Mouse (Mus musculus) heart, adult 9 months (tissue): ENCODE results near the gene Ulk4.

Experiments used
- DNase-seq, 2 experiments: peaks; one replicate each; pipeline ENCODE4 v3.0.0; 2022; ENCODE audit warnings: low spot score in 2 of 2

Ulk4 gene

GRCm38 (mm10) chr9:120983849-120984248 is 293.1 kb downstream of the Ulk4 start:
- no peak for DNase-seq

- DNase-seq = no peak
These were observed 295.2 kb downstream of the Ulk4 start for GRCm38 (mm10) chr9:120981777-120982176.

DNA sequence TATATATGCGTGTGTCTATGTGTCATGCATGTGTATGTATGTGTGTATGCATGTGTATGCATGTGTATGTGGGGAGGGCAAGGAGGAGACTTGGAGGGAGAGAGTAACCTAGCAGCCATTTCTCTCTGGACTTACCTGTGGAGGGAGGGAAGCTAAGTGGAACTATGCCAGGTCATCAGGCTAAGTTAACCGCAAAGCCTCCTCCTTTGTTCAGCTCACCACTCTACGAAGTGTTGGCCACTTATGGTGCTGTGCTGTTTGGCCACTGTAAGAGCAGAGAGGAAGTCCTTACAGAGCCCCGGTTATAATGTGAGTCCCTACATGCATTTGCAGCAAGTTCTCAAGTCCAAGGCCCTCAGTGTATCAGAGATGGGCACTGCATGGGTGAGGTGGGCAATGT is 300.1 kb downstream of the Ulk4 start:
- no peak for DNase-seq

DNA sequence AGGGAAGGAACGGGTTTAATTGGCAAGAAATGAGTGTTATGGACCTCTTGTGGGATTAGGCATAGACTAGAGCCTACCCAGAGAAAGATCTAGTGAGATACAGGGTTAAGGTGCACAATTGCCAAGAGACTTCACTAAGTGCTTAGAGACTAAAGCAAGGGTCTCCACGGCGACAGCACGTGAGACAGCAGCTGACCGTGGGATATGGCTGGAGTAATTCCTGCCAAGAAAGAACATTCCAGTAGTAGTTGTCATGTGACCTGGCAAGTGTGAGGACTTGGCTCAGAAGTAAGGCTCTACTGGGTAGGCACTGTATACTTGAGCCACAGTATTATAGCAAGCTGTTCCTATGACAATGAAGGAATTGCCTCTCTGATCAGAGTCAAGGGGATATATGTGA is 300.8 kb downstream of the Ulk4 start:
- DNase-seq = peak; percentile 56 to 57

DNA sequence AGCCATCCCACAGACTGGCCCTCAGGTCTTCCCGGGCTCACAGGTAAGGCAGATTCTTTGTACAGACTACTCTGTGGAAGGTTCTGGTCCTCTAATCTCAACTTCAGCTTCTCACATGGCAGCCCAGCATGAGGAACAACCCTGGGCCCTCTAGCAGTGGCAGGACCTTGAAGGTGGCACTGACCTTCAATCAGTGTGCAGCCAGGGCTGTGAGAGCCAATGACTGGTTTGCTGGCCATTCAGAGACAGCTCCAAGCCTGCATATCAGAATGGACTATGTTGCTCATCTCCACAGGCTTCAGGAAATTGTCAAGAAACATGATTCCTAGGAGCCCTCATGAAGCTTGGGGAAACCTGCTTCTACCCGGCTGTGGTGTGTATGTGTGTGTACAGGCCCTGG is 302.8 kb downstream of the Ulk4 start:
- no peak for DNase-seq

DNA sequence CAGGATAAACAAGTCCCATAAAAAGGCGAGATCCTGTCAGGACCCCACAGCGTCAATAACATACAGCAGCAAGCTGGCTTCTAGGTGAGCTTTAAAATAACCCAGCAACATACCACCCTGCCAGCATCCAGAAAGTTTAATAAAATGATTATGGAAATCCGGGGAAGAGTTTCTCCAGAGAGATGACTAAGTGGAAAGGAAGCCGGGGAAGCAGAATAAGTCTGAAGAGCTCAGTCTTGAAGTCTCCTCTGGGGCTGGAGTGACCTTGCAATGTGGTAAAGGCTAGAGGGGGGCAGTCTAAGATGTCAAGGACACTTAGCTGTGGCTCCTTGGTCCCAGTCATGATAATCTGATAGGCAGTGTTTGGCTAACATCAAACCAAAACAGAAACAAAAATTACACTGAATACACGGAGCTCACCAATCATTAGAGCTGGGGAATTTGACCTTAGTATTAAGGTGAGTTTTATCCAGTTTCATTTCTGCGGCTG is 303.9 kb downstream of the Ulk4 start:
- no peak for DNase-seq

GRCm38 (mm10) chr9:120965007-120965406 is 312.0 kb downstream of the Ulk4 start:
- no peak for DNase-seq

DNA sequence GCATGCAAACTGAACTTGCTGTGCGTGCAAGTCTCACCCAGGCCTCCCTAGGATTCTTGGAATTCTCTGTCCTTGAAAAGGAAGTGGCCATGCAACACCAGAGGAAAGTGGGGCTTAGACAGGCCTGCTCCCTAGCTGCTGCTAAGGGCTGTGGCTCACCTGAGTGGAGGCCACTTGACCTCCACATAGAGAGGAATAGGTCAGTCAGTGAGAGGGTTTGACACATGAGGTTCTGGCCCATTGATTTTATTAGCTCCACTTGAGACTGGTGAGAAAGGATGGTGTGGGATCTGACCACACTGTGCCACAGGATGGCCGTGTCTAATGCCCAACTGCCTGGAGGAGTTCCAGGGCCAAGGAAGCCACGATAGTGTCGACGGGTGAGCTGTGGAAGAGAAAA is 312.8 kb downstream of the Ulk4 start:
- DNase-seq = no peak

GRCm38 (mm10) chr9:120963720-120964119 is 313.3 kb downstream of the Ulk4 start:
- DNase-seq = no peak

- DNase-seq = no peak
These were observed 313.9 kb downstream of the Ulk4 start for GRCm38 (mm10) chr9:120963104-120963503.

DNA sequence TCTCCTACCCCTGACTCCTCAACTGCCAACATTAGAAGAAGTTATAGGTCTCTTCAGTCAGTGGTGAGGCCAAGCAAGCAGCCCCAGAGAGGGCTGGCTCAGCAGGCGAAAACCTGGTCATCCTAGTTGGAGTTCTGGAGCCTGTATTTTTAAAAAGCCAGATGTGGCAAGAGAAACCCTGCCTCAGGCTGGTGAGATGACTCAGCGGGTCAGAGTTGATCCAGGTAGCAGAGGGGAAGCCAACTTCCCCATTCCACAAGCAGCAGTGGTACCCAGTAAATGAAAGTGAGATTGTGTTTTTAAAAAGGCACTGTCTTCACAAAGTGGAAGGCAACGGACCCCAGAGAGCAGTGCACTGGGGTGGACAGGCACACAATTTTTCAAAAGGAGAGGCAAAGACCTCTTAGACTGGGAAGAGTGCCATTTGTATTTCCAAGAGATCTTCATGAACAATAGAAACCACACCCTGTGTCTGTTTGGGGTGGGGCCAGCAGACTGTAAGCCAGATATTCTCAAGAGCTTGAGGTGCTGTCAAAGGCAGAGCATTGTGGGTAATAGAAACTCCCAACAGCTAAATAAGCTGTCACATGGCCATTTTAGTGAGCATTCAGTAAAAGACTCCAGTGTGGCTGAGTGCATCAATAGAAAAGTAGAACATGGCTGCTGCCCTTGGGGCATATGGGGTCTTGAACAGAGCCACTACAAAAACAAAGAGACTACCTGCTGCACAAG is 314.9 kb downstream of the Ulk4 start:
- peak; percentile 62 to 63 for DNase-seq

GRCm38 (mm10) chr9:120961466-120961865 is 315.5 kb downstream of the Ulk4 start:
- no peak for DNase-seq

DNA sequence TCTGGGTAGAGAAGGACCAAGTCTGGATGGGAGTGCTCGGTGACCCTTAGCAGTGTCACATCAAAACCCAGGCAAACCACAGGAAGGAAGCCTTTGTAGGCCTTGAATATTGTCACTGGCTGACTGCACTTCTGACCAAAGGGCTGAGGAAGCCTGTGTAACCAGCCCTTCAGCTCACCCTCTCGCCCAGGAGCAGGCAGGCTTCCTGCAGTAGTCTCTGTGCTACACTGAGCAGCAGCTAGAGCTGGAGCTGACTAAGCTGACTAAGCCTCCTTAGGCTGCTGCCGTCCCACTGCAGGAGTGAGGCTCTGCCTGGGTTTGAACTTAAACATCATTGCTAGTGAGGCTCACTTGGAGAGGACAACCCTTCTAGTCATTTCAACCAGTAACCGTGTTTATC is 316.4 kb downstream of the Ulk4 start:
- no peak for DNase-seq

DNA sequence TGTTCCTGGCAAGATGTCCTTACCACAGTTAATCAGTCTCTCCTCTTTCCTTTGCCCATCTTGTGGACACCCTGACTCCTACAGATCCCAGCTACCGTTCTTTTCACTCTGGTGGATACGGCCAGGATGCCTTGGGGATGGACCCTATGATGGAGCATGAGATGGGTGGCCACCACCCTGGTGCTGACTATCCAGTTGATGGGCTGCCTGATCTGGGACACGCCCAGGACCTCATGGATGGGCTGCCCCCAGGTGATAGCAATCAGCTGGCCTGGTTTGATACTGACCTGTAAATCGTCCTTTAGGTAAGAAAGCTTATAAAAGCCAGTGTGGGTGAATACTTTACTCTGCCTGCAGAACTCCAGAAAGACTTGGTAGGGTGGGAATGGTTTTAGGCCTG is 317.8 kb downstream of the Ulk4 start:
- no peak for DNase-seq

GRCm38 (mm10) chr9:120958560-120958959 is 318.4 kb downstream of the Ulk4 start:
- DNase-seq = no peak

- no peak for DNase-seq
These were observed 318.9 kb downstream of the Ulk4 start for GRCm38 (mm10) chr9:120958051-120958450.

GRCm38 (mm10) chr9:120951947-120952346 is 325.1 kb downstream of the Ulk4 start:
- DNase-seq = no peak

GRCm38 (mm10) chr9:120950761-120951160 is 326.2 kb downstream of the Ulk4 start:
- DNase-seq = no peak

DNA sequence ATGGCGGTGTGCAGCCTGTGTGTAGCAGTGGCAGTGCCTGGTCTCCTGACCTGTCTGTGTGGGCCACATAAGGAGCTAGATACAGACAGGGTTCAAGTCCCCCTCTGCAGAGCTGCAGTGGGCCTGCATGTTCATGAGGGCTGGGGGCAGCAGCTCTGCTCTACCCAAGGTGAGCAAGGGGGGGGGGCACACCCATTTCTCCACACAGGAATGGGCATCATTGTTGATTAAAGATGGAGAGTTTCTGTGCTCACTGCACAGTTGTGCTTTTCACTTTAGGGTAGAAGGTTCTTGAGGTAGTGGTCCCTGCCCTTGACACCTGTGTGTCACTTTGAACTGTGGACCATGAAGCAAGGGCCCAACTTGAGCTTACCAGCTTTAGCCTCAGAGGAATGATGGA is 328.2 kb downstream of the Ulk4 start:
- DNase-seq = no peak

GRCm38 (mm10) chr9:120946131-120946530 is 330.9 kb downstream of the Ulk4 start:
- DNase-seq = no peak

DNA sequence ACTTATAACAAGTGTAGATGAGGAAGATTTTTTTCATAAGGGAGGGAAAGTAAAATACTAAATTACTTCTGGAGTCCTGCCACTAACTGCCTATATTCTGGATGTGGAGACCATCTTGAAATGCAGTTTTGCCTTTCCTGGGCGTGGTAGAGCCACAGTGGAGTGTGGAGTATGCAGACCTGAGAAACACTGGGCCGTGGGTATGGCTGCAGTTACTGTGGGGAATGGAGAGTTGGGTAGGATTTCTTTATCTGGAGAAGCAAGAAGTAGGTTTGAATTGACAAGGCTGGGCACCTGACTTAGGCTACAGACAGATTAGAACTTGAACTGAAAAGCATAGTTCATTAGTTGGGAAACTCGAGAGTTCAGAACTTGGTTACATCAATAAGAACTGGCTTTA is 332.8 kb downstream of the Ulk4 start:
- DNase-seq = no peak

GRCm38 (mm10) chr9:120943757-120944156 is 333.2 kb downstream of the Ulk4 start:
- no peak for DNase-seq

DNA sequence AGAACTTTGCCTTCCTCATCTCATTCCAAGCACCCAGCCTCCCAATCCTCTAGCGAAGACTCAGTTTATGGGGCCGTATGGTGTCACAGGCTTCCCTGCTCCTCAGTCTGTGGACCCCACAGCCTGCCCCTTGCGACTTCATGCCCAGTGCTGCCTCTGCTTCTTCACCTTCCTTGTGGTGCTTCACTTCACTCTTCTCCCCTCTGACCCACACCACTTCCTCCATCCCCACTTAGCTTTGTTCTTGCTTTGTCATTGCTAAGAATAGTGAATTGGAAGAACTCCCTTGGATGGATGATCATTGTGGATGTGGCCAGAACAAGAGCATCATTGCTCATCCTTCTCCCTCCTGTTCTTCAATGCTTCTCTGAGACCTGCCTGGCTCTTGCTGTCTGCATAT is 336.1 kb downstream of the Ulk4 start:
- DNase-seq = no peak

DNA sequence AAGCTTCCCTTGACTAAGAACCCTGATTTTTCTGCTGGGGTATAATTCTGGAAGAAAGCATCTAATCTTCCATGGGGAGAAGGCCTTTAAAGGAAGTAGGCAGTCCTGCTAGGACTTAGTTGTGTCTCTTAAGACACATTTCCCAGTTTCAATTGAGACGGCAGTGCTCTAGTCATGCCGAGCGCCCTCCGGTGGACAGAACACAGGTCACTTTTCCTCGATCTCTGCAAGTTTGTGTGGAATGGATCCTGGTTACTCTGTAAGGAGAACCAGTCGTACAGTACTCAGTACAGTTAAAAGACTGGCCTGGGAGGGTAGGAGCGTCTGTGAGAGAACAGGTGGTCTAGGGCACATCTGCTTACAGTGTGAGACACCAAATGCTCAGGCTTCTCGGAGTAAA is 340.6 kb downstream of the Ulk4 start:
- DNase-seq = peak; percentile 32 to 59
